Mouse (Mus musculus): ENCODE measurements around the gene Eml6.

GRCm38 (mm10) chr11:29808981-29809589 is 216.7 kb downstream of the Eml6 start:
- TF ChIP-seq TAL1 (IDR thresholded peaks at IDR 0.05; ENCODE audit: low read length) = no peak
- no peak for TF ChIP-seq GATA1 (IDR thresholded peaks at IDR 0.05; ENCODE audit: low read length)
